Mouse (Mus musculus): ENCODE data around the gene Macrod1. TPM values are rescaled to one million over a fixed set of nuclear protein-coding genes. Genes with fewer than 3 reads are reported as not detected.

Gene Macrod1
- polyA plus RNA-seq, 1 experiment, result 29.9 TPM

GRCm38 (mm10) chr19:7239574-7239973 is 183.0 kb downstream of the Macrod1 start:
- no peak for DNase-seq (ENCODE audit: low read depth)

- DNase-seq (ENCODE audit: low read depth), result no peak
Observed at GRCm38 (mm10) chr19:7240291-7240690, 183.7 kb downstream of the Macrod1 start.

GRCm38 (mm10) chr19:7240782-7241690 is 184.4 kb downstream of the Macrod1 start, which contains the start of gene Naa40:
Gene Naa40, minus strand, starts transcription at chr19:7241183.
- no peak for DNase-seq (ENCODE audit: low read depth)

GRCm38 (mm10) chr19:7246021-7246420 is 189.4 kb downstream of the Macrod1 start:
- DNase-seq (ENCODE audit: low read depth), result no peak

Other genes starting within 250 kb of the Macrod1 start
- 28.2 and 32.0 TPM in 2 replicates for gene Rps6ka4, start 216.2 kb upstream of the Macrod1 start, polyA plus RNA-seq (2012; rRNA removed)
- 2.9 and 3.1 TPM in 2 replicates for gene Ccdc88b, start 198.6 kb upstream of the Macrod1 start, polyA plus RNA-seq (2012; rRNA removed)
- gene Trmt112, start 147.1 kb upstream of the Macrod1 start, polyA plus RNA-seq (2012; rRNA removed), result 101 and 122 TPM in 2 replicates
- gene Prdx5, start 146.7 kb upstream of the Macrod1 start, polyA plus RNA-seq (2012; rRNA removed), result 231 and 263 TPM in 2 replicates
- 40.7 and 50.4 TPM in 2 replicates for gene Esrra, start 135.0 kb upstream of the Macrod1 start, polyA plus RNA-seq (2012; rRNA removed)
- 2.4 and 4.3 TPM in 2 replicates for gene Catsperz, start 131.4 kb upstream of the Macrod1 start, polyA plus RNA-seq (2012; rRNA removed)
- gene Kcnk4, start 122.3 kb upstream of the Macrod1 start, polyA plus RNA-seq (2012; rRNA removed), result 0.08 and 0.15 TPM in 2 replicates
- gene Bad, start 114.9 kb upstream of the Macrod1 start, polyA plus RNA-seq (2012; rRNA removed), result 60.1 and 82.0 TPM in 2 replicates
- gene Gpr137, start 114.3 kb upstream of the Macrod1 start, polyA plus RNA-seq (2012; rRNA removed), result 85.1 and 89.1 TPM in 2 replicates
- 69.4 and 78.5 TPM in 2 replicates for gene Ppp1r14b, start 81.8 kb upstream of the Macrod1 start, polyA plus RNA-seq (2012; rRNA removed)
- gene Plcb3, start 80.3 kb upstream of the Macrod1 start, polyA plus RNA-seq (2012; rRNA removed), result 63.4 and 74.5 TPM in 2 replicates
- gene Fkbp2, start 76.3 kb upstream of the Macrod1 start, polyA plus RNA-seq (2012; rRNA removed), result 80.5 and 126 TPM in 2 replicates
- gene Vegfb, start 69.2 kb upstream of the Macrod1 start, polyA plus RNA-seq (2012; rRNA removed), result 62.4 and 80.9 TPM in 2 replicates
- 65.3 and 68.7 TPM in 2 replicates for gene Dnajc4, start 64.2 kb upstream of the Macrod1 start, polyA plus RNA-seq (2012; rRNA removed)
- gene Nudt22, start 60.7 kb upstream of the Macrod1 start, polyA plus RNA-seq (2012; rRNA removed), result 45.2 and 46.9 TPM in 2 replicates
- gene Trpt1, start 60.7 kb upstream of the Macrod1 start, polyA plus RNA-seq (2012; rRNA removed), result 18.6 and 21.1 TPM in 2 replicates
- gene Fermt3, start 37.3 kb upstream of the Macrod1 start, polyA plus RNA-seq (2012; rRNA removed), result 10.3 and 11.8 TPM in 2 replicates
- 42.0 and 46.0 TPM in 2 replicates for gene Stip1, start 16.8 kb upstream of the Macrod1 start, polyA plus RNA-seq (2012; rRNA removed)
- gene Flrt1, start 48.9 kb downstream of the Macrod1 start, polyA plus RNA-seq (2012; rRNA removed), result 0.51 and 0.91 TPM in 2 replicates
- 121 and 122 TPM in 2 replicates for gene Otub1, start 149.5 kb downstream of the Macrod1 start, polyA plus RNA-seq (2012; rRNA removed)
- gene Cox8a, start 160.8 kb downstream of the Macrod1 start, polyA plus RNA-seq (2012; rRNA removed), result 1,770 and 2,047 TPM in 2 replicates
- gene Naa40, start 184.4 kb downstream of the Macrod1 start, polyA plus RNA-seq (2012; rRNA removed), result 29.7 and 35.5 TPM in 2 replicates
- 11.7 and 11.8 TPM in 2 replicates for gene Rcor2, start 210.5 kb downstream of the Macrod1 start, polyA plus RNA-seq (2012; rRNA removed)